Mouse (Mus musculus) embryonic facial prominence, embryonic 11.5 days (tissue): ENCODE results near the gene Zfp318. TPM values are rescaled to one million over a fixed set of nuclear protein-coding genes. Genes with fewer than 3 reads are reported as not detected.
A peak's percentile ranks its signal among the peaks of the same experiment; 100 is the strongest.

Source experiments
- ATAC-seq: fragments of 200-750 bp; cut with Nextera tagmentation; replicated peaks from 2 replicates; pipeline ENCODE4 v1.8.0; 2017; ENCODE audit warnings: low read depth; ENCODE audit not compliant: insufficient number of reproducible peaks, low FRiP score, low TSS enrichment
- DNase-seq: peaks from one replicate; pipeline ENCODE4 v3.0.0-alpha.2; 2015; ENCODE audit warnings: low spot score
- H3K27ac ChIP-seq: fragments of 300-500 bp; sonication (generic); replicated peaks from 2 replicates; pipeline ENCODE4 v1.5.1; 2014; ENCODE audit warnings: mild to moderate bottlenecking, low read depth, low read length, control low read depth
- H3K27me3 ChIP-seq: fragments of 300-500 bp; sonication (generic); 2 replicates; pipeline ENCODE4 v1.6.1; 2014; ENCODE audit warnings: mild to moderate bottlenecking, low read length, moderate library complexity, mixed read lengths; ENCODE audit not compliant: control insufficient read depth, insufficient read depth
- H3K36me3 ChIP-seq: fragments of 300-500 bp; sonication (generic); replicated peaks from 2 replicates; pipeline ENCODE4 v1.6.1; 2014; ENCODE audit warnings: low read depth, mild to moderate bottlenecking, low read length, moderate library complexity, mixed read lengths; ENCODE audit not compliant: control insufficient read depth, insufficient read depth
- H3K4me1 ChIP-seq: fragments of 300-500 bp; sonication (generic); 2 replicates; pipeline ENCODE4 v1.6.1; 2014; ENCODE audit warnings: low read length, mixed read lengths; ENCODE audit not compliant: control insufficient read depth, insufficient read depth
- H3K4me2 ChIP-seq: fragments of 300-500 bp; sonication (generic); 2 replicates; pipeline ENCODE4 v1.6.1; 2014; ENCODE audit warnings: low read depth, mild to moderate bottlenecking, control low read depth, low read length, moderate library complexity
- H3K4me3 ChIP-seq: fragments of 300-500 bp; sonication (generic); 2 replicates; pipeline ENCODE4 v1.5.1; 2014; ENCODE audit warnings: low read depth, low read length, control low read depth
- H3K9ac ChIP-seq: fragments of 300-500 bp; sonication (generic); replicated peaks from 2 replicates; pipeline ENCODE4 v1.6.1; 2014; ENCODE audit warnings: mild to moderate bottlenecking, control low read depth, low read length
- H3K9me3 ChIP-seq: fragments of 300-500 bp; sonication (generic); replicated peaks from 2 replicates; pipeline ENCODE4 v1.6.1; 2016; ENCODE audit warnings: mild to moderate bottlenecking, low read length, inconsistent platforms, mixed read lengths; ENCODE audit not compliant: control insufficient read depth
- WGBS: fragments of 180-500 bp; shearing (Covaris S2); extraction: QIAGEN DNeasy Blood & Tissue Kit; methylation state at CpG from one replicate; pipeline ENCODE4 v1.1.7; 2014; 5-methylcytosine and 5-hydroxymethylcytosine counted together
- polyA plus RNA-seq: library from polyadenylated mRNA; unstranded; fragments of >200 nt; fragmentation: Nextera tagmentation; extraction: Ambion mirVana; gene quantifications from 2 replicates; pipeline ENCODE4 v1.2.1, GENCODE M21; 2014

Gene Zfp318
- polyA plus RNA-seq, 1 experiment from 2014 or later: 12.1 TPM

DNA sequence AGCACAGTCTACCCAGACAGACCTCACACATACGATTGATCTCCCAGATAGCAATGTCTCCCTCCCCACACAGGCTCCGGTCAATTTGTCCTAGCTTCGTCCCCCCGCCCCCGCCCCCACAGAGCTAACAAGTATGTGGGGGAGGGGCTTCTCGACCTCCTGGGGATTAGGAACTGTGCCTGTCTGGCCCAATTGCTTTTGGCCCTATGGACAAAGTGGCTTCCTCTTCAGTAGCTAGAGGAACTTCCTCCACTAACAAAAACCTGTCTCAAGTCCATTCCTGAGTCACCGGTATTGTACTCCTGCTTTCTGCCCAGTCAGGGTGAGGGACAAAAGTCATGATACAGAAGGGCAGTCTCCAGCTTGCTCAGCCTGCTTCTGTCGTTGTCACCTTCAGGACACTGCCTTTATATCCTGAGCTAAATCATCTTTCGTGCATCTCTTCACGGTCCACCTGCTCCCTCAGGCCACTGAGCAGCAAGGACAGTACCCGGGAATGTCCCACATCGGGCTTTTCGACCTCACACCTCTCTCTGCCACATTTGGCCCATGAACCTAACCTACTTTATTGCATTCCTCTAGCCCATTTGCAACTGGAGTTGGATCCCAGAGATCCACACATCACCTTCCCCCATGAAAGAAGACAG lies 69.9 kb downstream of the Zfp318 start:
- Histone ChIP-seq H3K9me3 (no peaks in the 10 kb centered on the region), H3K27me3 (peaks cover 26% of the 10 kb centered on the region), H3K9ac (no peak overlapping the region), H3K36me3 (no peaks in the 10 kb centered on the region), H3K4me1 (peaks cover 13% of the 10 kb centered on the region), H3K4me3 (no peak overlapping the region; the same call in 1 of the 2 replicates), H3K27ac (no peak overlapping the region), H3K4me2 (no peak overlapping the region; the same call in 1 of the 2 replicates)
- no peak for ATAC-seq
- WGBS: 4% methylated on average over 13 of the region's 13 CpGs
- DNase-seq: no peak

DNA sequence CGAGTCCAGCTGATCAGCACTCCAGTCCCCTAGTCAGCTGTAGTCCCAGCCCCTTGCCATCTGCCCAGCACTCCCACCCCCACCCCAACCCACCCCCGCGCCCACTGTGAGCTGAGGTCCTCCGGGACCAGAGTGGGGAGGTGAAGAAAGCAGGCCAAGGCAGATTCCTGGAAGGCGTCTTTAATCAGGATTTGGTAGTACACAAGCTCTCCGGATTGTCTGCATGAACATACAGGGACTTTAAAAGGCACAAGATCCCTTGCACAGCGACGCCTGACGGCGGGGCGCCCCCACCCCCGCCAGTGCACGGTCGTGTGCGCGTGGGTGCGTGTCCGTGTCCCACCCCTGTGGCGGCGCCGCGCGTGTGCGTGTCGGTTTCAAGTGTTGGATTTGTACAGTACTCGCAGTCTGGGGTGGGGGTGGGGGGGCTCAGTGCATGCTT lies 70.5 kb downstream of the Zfp318 start:
- peaks cover 13% of the 10 kb centered on the region for H3K4me1 ChIP-seq
- DNase-seq (peak; percentile 26), ATAC-seq (no peak)
- peak overlapping the region; percentile 85 for H3K4me2 ChIP-seq
- peak overlapping the region; percentile 14; the same call in 1 of the 2 replicates for H3K9ac ChIP-seq
- peak overlapping the region; percentile 23 for H3K4me3 ChIP-seq
- H3K36me3 ChIP-seq: no peaks in the 10 kb centered on the region
- no peak overlapping the region for H3K27ac ChIP-seq
- WGBS: 3% methylated on average over 26 of the region's 26 CpGs
- peaks cover 26% of the 10 kb centered on the region for H3K27me3 ChIP-seq
- no peaks in the 10 kb centered on the region for H3K9me3 ChIP-seq

GRCm38 (mm10) chr17:46454539-46454938 lies 71.0 kb downstream of the Zfp318 start:
- Histone ChIP-seq H3K36me3 (no peaks in the 10 kb centered on the region), H3K4me1 (peaks cover 13% of the 10 kb centered on the region), H3K9me3 (no peaks in the 10 kb centered on the region), H3K4me2 (peak overlapping the region; percentile 85), H3K4me3 (peak overlapping the region; percentile 23), H3K9ac (no peak overlapping the region; the same call in 1 of the 2 replicates), H3K27me3 (peaks cover 26% of the 10 kb centered on the region), H3K27ac (no peak overlapping the region)
- peak; percentile 17 for DNase-seq
- no peak for ATAC-seq
- under 1% methylated on average over 9 of the region's 9 CpGs for WGBS

DNA sequence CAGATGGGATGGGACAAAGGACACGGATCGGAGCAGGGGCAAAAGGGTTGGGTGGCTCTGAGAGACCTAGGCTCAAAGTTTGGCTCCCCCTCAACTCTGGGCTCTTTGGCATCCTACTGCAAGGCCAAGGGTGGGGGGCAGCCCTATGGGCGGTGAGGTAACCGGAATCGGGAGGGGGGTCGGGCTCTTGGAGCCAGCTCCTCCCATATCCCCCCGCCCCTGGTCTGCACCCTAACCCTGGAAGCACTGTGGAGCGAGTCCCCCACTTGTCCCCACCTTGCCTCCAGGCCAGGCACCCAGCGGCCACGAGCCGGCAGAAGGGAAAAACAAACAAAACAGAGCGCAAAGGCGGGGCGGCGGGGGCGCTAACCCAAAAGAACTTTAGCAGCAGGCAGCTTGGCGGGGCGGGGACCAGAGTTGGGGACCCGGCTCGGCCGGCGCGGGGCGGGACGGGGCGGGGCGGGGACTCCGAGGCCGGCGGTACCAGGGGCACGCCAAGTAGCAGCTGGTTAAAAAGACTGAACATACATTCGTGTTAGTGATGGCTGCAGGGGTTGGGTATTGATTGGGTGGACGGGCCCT lies 71.7 kb downstream of the Zfp318 start:
- WGBS: under 1% methylated on average over 33 of the region's 33 CpGs
- H3K9me3 ChIP-seq: no peaks in the 10 kb centered on the region
- H3K4me1 ChIP-seq: peaks cover 13% of the 10 kb centered on the region
- peaks cover 30% of the 10 kb centered on the region for H3K27me3 ChIP-seq
- no peak overlapping the region for H3K27ac ChIP-seq
- peak overlapping the region; percentile 23 for H3K4me3 ChIP-seq
- ATAC-seq (0 out of 2 replicates have a peak, but pooled peaks have one; percentile 17), DNase-seq (peak; percentile 60)
- H3K9ac ChIP-seq: no peak overlapping the region; the same call in none of the 2 replicates
- H3K4me2 ChIP-seq: peak overlapping the region; percentile 85
- H3K36me3 ChIP-seq: no peaks in the 10 kb centered on the region

GRCm38 (mm10) chr17:46457791-46458190 lies 74.3 kb downstream of the Zfp318 start:
- Histone ChIP-seq H3K4me3 (no peak overlapping the region), H3K27ac (no peak overlapping the region), H3K9me3 (no peaks in the 10 kb centered on the region), H3K27me3 (peaks cover 44% of the 10 kb centered on the region), H3K9ac (no peak overlapping the region), H3K4me1 (peaks cover 21% of the 10 kb centered on the region), H3K4me2 (no peak overlapping the region), H3K36me3 (no peaks in the 10 kb centered on the region)
- ATAC-seq (no peak), DNase-seq (peak; percentile 47)
- 11% methylated on average over 10 of the region's 10 CpGs for WGBS

GRCm38 (mm10) chr17:46458439-46458838 lies 74.9 kb downstream of the Zfp318 start:
- H3K36me3 ChIP-seq: no peaks in the 10 kb centered on the region
- ATAC-seq (no peak), DNase-seq (no peak)
- H3K4me3 ChIP-seq: no peak overlapping the region
- H3K4me2 ChIP-seq: no peak overlapping the region
- H3K9ac ChIP-seq: no peak overlapping the region
- H3K27me3 ChIP-seq: peaks cover 41% of the 10 kb centered on the region
- H3K27ac ChIP-seq: no peak overlapping the region
- WGBS: 14% methylated on average over 3 of the region's 3 CpGs
- H3K4me1 ChIP-seq: peaks cover 18% of the 10 kb centered on the region
- no peaks in the 10 kb centered on the region for H3K9me3 ChIP-seq

GRCm38 (mm10) chr17:46460673-46461072 lies 77.1 kb downstream of the Zfp318 start:
- H3K27me3 ChIP-seq: peaks cover 31% of the 10 kb centered on the region
- H3K4me2 ChIP-seq: peak overlapping the region; percentile 57
- no peaks in the 10 kb centered on the region for H3K36me3 ChIP-seq
- H3K4me3 ChIP-seq: peak overlapping the region; percentile 27
- DNase-seq (peak; percentile 18), ATAC-seq (no peak)
- peaks cover 8% of the 10 kb centered on the region; the same call in 1 of the 2 replicates for H3K4me1 ChIP-seq
- no peaks in the 10 kb centered on the region for H3K9me3 ChIP-seq
- 1% methylated on average over 32 of the region's 32 CpGs for WGBS
- H3K9ac ChIP-seq: peak overlapping the region; percentile 44
- no peak overlapping the region for H3K27ac ChIP-seq

- Histone ChIP-seq H3K27ac (no peak overlapping the region), H3K9ac (no peak overlapping the region; the same call in 1 of the 2 replicates), H3K4me1 (peaks cover 8% of the 10 kb centered on the region; the same call in 1 of the 2 replicates), H3K9me3 (no peaks in the 10 kb centered on the region), H3K27me3 (peaks cover 24% of the 10 kb centered on the region), H3K36me3 (no peaks in the 10 kb centered on the region), H3K4me3 (peak overlapping the region; percentile 27), H3K4me2 (peak overlapping the region; percentile 57)
- 8% methylated on average over 8 of the region's 8 CpGs for WGBS
- no peak for ATAC-seq
- peak; percentile 12 for DNase-seq
Observed at GRCm38 (mm10) chr17:46461347-46461746, 77.8 kb downstream of the Zfp318 start.
